Mouse (Mus musculus): ENCODE measurements around the gene Inip. TPM values are rescaled to one million over a fixed set of nuclear protein-coding genes. Genes with fewer than 3 reads are reported as not detected.
A peak's percentile ranks its signal among the peaks of the same experiment; 100 is the strongest.

Inip gene
- total and polyA plus RNA-seq, 2 experiments from 2014 or later: 20.8 to 35.8 TPM

GRCm38 (mm10) chr4:59789015-59789414, 12.4 kb downstream of the Inip start:
- no peak for TF ChIP-seq CTCF (IDR thresholded peaks at IDR 0.05)
- no peaks in the 10 kb centered on the region for H3K4me1 ChIP-seq (ENCODE audit: insufficient read depth, low read length)
- H3K27me3 ChIP-seq (ENCODE audit: insufficient read depth, low read length): no peaks in the 10 kb centered on the region
- DNase-seq (ENCODE audit: low spot score): no peak
- H3K4me3 ChIP-seq (ENCODE audit: low read depth, low read length): no peak overlapping the region
- H3K4me2 ChIP-seq (ENCODE audit: low read depth, low read length, poor library complexity, severe bottlenecking): no peak overlapping the region
- no peak for ATAC-seq (ENCODE audit: low FRiP score)
- H3K36me3 ChIP-seq (ENCODE audit: insufficient read depth, low read length): no peaks in the 10 kb centered on the region
- H3K9ac ChIP-seq (replicated peaks; ENCODE audit: low read length, poor library complexity, severe bottlenecking): no peak overlapping the region
- no peaks in the 10 kb centered on the region for H3K9me3 ChIP-seq (ENCODE audit: low read length)
- no peak overlapping the region for H3K27ac ChIP-seq (ENCODE audit: low read depth, low read length)

DNA sequence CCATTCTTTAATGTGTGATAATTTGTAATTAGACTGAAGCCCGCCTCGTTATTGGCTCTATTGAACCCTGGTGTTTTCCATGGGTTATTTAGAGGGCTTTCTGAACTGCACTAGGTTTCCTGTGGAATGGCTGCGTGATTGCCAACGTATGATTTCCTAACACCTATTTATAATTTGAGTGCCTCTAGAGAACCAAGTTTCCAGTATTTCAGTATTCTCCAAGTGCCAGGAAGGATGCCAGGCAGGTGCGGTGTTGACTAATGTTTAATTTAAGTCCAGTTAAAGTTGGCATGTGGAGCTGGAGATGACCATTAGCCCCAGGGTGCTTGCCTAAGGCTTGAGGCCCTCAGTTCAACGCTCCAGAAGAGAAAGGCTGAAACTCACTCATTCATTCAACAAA, 14.3 kb downstream of the Inip start:
- no peak overlapping the region for H3K4me3 ChIP-seq (ENCODE audit: low read depth, low read length)
- peaks cover 5% of the 10 kb centered on the region for H3K4me1 ChIP-seq (ENCODE audit: insufficient read depth, low read length)
- ATAC-seq (ENCODE audit: low FRiP score) (no peak), DNase-seq (ENCODE audit: low spot score) (no peak)
- TF ChIP-seq CTCF (IDR thresholded peaks at IDR 0.05): no peak
- no peak overlapping the region for H3K4me2 ChIP-seq (ENCODE audit: low read depth, low read length, poor library complexity, severe bottlenecking)
- H3K27me3 ChIP-seq (ENCODE audit: insufficient read depth, low read length): no peaks in the 10 kb centered on the region
- 63% methylated on average over 6 of the region's 6 CpGs for WGBS
- H3K9me3 ChIP-seq (ENCODE audit: low read length): no peaks in the 10 kb centered on the region
- H3K36me3 ChIP-seq (ENCODE audit: insufficient read depth, low read length): no peaks in the 10 kb centered on the region
- H3K9ac ChIP-seq (replicated peaks; ENCODE audit: low read length, poor library complexity, severe bottlenecking): no peak overlapping the region
- no peak overlapping the region for H3K27ac ChIP-seq (ENCODE audit: low read depth, low read length)

DNA sequence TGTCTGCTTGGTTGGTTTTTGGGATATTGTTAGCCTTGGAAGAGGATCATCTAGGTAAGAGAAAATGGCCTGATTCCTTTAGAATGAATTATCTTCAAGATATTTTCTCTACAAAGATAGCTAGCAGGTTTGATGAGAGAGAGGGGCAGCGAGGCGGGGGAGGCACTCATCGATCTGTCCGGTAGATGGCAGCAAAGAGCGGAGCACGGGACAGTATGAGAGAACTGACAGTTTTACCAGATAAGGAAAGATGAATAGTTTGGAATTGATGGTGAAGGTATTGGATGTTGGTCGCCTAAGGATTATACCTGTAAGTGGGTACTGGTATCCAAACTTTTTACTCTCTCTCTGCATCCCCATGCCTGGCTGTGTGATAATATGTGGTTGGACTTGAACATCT, 14.7 kb downstream of the Inip start:
- peak; percentile 71 for DNase-seq (ENCODE audit: low spot score)
- peak; percentile 98 for TF ChIP-seq CTCF (IDR thresholded peaks at IDR 0.05)
- no peaks in the 10 kb centered on the region for H3K36me3 ChIP-seq (ENCODE audit: insufficient read depth, low read length)
- 1% methylated on average over 7 of the region's 7 CpGs for WGBS
- peaks cover 5% of the 10 kb centered on the region for H3K4me1 ChIP-seq (ENCODE audit: insufficient read depth, low read length)
- no peak overlapping the region for H3K27ac ChIP-seq (ENCODE audit: low read depth, low read length)
- no peak overlapping the region for H3K9ac ChIP-seq (replicated peaks; ENCODE audit: low read length, poor library complexity, severe bottlenecking)
- ATAC-seq (ENCODE audit: low FRiP score): no peak
- H3K9me3 ChIP-seq (ENCODE audit: low read length): no peaks in the 10 kb centered on the region
- H3K4me3 ChIP-seq (ENCODE audit: low read depth, low read length): no peak overlapping the region
- no peaks in the 10 kb centered on the region for H3K27me3 ChIP-seq (ENCODE audit: insufficient read depth, low read length)
- no peak overlapping the region for H3K4me2 ChIP-seq (ENCODE audit: low read depth, low read length, poor library complexity, severe bottlenecking)

GRCm38 (mm10) chr4:59785412-59785811, 16.0 kb downstream of the Inip start:
- H3K4me2 ChIP-seq (ENCODE audit: low read depth, low read length, poor library complexity, severe bottlenecking): no peak overlapping the region
- WGBS: 16% methylated on average over 2 of the region's 2 CpGs
- no peak for DNase-seq (ENCODE audit: low spot score)
- H3K9ac ChIP-seq (replicated peaks; ENCODE audit: low read length, poor library complexity, severe bottlenecking): no peak overlapping the region
- no peaks in the 10 kb centered on the region for H3K27me3 ChIP-seq (ENCODE audit: insufficient read depth, low read length)
- no peak for ATAC-seq (ENCODE audit: low FRiP score)
- H3K4me1 ChIP-seq (ENCODE audit: insufficient read depth, low read length): peaks cover 5% of the 10 kb centered on the region
- H3K4me3 ChIP-seq (ENCODE audit: low read depth, low read length): no peak overlapping the region
- TF ChIP-seq CTCF (IDR thresholded peaks at IDR 0.05): no peak
- no peak overlapping the region for H3K27ac ChIP-seq (ENCODE audit: low read depth, low read length)
- H3K36me3 ChIP-seq (ENCODE audit: insufficient read depth, low read length): no peaks in the 10 kb centered on the region
- H3K9me3 ChIP-seq (ENCODE audit: low read length): no peaks in the 10 kb centered on the region

DNA sequence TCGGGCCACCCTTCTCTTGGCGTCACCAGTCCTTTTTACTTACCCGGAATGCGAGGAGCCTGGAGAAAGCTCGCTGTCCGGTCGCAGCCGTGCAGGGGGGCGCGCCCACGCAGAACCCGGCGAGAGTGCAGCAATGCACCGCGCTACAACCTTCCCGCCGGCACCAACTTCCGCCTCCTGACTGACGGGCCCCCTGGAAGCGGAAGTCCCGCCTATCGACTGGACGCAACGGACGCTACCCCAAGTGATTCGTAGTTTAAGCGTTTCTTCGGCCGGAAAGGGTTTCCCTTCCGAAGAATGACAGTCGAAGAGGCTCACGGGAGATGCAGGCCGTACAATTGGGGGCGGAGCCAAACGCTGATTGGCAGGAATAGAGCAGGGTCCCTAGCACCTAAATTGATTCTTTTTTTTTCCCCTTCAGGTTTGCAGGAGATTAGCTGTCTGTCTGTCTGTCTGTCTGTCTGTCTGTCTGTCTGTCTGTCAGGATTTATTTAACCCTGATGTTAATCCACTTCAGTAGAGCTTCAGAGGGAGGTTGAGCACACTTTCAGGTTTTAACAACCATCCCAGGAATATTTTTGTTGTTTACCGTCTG, 17.6 kb downstream of the Inip start:
- WGBS: under 1% methylated on average over 36 of the region's 36 CpGs
- DNase-seq (ENCODE audit: low spot score) (peak; percentile 99), ATAC-seq (ENCODE audit: low FRiP score) (peak; percentile 96)
- Histone ChIP-seq H3K4me1 (ENCODE audit: insufficient read depth, low read length) (peaks cover 5% of the 10 kb centered on the region), H3K27me3 (ENCODE audit: insufficient read depth, low read length) (no peaks in the 10 kb centered on the region), H3K36me3 (ENCODE audit: insufficient read depth, low read length) (no peaks in the 10 kb centered on the region), H3K4me3 (ENCODE audit: low read depth, low read length) (peak overlapping the region; percentile 96), H3K4me2 (ENCODE audit: low read depth, low read length, poor library complexity, severe bottlenecking) (peak overlapping the region; percentile 95), H3K9ac (replicated peaks; ENCODE audit: low read length, poor library complexity, severe bottlenecking) (peak overlapping the region; percentile 73), H3K9me3 (ENCODE audit: low read length) (no peaks in the 10 kb centered on the region), H3K27ac (ENCODE audit: low read depth, low read length) (0 out of 2 replicates have a peak overlapping the region, but pooled peaks have one; percentile 47)
- no peak for TF ChIP-seq CTCF (IDR thresholded peaks at IDR 0.05)

- no peaks in the 10 kb centered on the region for H3K27me3 ChIP-seq (ENCODE audit: insufficient read depth, low read length)
- no peak for TF ChIP-seq CTCF (IDR thresholded peaks at IDR 0.05)
- H3K9ac ChIP-seq (replicated peaks; ENCODE audit: low read length, poor library complexity, severe bottlenecking): peak overlapping the region; percentile 73
- 0 out of 2 replicates have a peak overlapping the region, but pooled peaks have one; percentile 47 for H3K27ac ChIP-seq (ENCODE audit: low read depth, low read length)
- ATAC-seq (ENCODE audit: low FRiP score) (peak; percentile 68), DNase-seq (ENCODE audit: low spot score) (peak; percentile 24)
- peak overlapping the region; percentile 95 for H3K4me2 ChIP-seq (ENCODE audit: low read depth, low read length, poor library complexity, severe bottlenecking)
- H3K4me1 ChIP-seq (ENCODE audit: insufficient read depth, low read length): peaks cover 5% of the 10 kb centered on the region
- H3K4me3 ChIP-seq (ENCODE audit: low read depth, low read length): peak overlapping the region; percentile 96
- WGBS: under 1% methylated on average over 47 of the region's 47 CpGs
- H3K9me3 ChIP-seq (ENCODE audit: low read length): no peaks in the 10 kb centered on the region
- H3K36me3 ChIP-seq (ENCODE audit: insufficient read depth, low read length): no peaks in the 10 kb centered on the region
Measured at GRCm38 (mm10) chr4:59782853-59783684, 18.3 kb downstream of the Inip start.

All from midbrain, postnatal 0 days (tissue).